Mouse (Mus musculus) frontal cortex, adult (tissue): Measurements from ENCODE around the gene Serpine1.
A peak's percentile ranks its signal among the peaks of the same experiment; 100 is the strongest.

Experiments used
- ATAC-seq: cut with Nextera tagmentation; 2 replicates; pipeline ENCODE4 v1.9.2; 2017; ENCODE audit warnings: mild to moderate bottlenecking, moderate library complexity, mixed read lengths; ENCODE audit not compliant: low TSS enrichment

The Serpine1 gene

DNA sequence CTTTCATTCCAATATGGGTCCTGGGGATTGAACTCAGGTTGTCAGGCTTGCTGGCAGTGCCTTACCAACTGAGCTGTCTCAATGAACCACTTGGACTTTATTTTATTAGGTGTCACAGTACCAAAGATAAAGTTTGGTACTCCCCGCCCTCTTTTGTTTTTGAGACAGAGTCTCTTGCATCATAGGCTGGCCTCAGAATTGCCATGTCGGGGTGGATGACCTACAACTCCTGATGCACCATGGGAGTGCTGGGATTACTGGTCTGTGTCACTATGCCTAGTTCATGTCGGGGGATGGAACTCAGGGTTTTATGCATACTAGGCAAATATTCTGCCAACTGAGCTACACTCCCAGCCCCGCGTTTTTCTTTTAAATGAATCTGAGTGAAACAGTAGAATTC lies 17.2 kb downstream of the Serpine1 start:
- no peak for ATAC-seq

DNA sequence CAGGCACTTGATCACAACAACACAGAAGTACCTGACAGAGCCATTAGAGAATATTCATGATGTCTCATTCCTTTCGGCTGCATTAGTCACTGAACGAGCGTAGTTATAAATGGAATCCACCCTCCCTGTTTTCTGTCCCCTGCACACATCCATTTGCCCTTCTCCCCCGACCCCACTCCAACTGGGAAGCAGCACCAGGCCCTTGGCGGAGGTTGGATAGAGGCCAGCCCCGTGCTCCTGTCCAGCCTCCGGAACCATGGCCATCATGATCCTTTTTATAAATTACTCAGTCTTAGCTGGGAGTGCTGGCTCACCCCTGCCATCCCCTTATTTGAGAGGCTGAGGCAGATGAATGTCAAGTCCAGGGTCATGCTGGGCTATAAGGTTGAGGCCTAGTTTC lies 17.8 kb downstream of the Serpine1 start:
- ATAC-seq, result no peak

- peak; percentile 94 for ATAC-seq
Measured at GRCm38 (mm10) chr5:137051914-137052505, 20.1 kb downstream of the Serpine1 start.

GRCm38 (mm10) chr5:137051125-137051524 lies 20.9 kb downstream of the Serpine1 start:
- ATAC-seq, result no peak

DNA sequence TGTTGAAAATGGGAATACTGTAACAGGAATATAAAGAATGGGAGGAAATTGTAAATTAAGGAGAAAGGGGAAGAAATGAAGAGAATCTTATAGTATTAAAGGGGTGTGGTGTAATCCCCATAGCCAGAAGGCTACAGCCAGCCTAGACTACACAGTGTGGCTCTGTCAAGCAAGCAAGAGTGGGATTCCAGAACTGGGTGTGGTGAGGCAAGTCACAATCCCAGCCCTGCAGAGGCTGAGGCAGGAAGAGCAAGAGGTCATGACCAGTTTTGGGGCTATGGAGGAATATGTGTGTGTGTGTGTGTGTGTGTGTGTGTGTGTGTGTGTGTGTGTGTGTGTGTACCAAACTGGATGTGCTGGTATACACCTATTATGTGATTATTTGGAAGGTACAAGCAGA lies 25.1 kb downstream of the Serpine1 start:
- ATAC-seq, result no peak

DNA sequence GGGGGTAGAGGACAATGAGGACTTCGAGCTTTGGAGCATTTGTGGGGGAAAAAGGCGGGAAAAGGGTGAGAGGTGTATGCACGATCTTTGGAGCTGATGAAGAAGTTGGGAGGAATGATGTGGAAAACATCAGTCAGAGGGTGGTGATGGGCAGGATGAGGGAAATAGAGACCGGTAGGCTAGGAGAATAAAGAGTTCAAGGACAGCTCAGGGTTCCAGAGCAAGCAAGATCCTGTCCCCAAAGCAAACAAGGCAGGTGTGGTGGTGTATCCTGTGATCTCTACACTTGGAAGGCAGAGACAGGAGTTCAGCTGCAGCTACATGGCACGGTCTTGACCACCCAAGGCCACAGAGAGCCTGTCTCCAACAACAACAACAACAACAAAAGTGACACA lies 25.7 kb downstream of the Serpine1 start:
- ATAC-seq, result no peak

DNA sequence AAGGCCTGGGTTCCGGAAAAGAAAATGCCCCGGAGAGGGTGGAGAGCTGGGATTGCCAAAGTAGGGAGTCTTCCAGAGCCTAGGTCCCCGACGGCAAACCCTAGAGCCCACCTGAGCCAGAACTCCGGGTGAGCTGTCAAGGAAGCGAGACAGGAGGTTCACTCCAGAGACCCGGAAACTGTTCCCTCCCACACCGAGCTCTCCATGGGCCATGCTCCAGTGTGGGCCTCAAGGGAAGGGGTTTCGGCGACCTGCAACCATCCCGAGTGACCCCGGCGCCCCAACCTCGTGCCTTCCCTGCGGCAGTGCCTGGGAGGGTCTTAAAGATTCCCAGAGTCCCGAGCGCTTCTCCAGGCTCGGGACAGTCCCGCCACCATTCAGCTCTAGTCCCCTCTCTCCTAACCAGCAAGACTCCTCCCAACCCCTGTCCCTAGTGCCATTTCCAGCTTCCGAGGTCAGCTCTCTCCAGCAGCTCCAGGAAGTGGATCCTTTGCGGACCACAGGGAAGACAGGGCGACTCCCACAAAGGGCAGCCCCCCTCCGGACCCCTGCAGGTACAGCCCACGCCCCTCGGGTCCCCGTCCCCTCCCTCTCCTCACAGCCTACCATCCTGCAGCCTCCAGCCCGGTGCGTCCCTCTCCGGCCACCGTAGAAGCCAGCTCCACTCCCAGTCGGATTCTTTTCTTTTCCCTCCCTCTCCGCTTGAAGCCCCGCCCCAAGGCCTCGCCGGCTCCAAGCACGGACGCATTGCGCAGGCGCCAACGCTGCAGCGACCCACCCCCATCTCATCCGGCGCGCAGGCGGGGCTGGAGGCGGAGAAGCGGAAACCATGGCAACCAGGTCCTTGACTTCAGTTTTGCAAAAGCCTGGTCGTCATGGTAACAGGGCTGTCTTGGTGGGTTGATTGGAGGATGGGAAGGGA lies 26.4 kb downstream of the Serpine1 start, which contains the start of gene Ap1s1:
TSS of gene Ap1s1 (minus strand) at position 734 of the 922 bp plus-strand sequence.
- peak; percentile 91 for ATAC-seq

DNA sequence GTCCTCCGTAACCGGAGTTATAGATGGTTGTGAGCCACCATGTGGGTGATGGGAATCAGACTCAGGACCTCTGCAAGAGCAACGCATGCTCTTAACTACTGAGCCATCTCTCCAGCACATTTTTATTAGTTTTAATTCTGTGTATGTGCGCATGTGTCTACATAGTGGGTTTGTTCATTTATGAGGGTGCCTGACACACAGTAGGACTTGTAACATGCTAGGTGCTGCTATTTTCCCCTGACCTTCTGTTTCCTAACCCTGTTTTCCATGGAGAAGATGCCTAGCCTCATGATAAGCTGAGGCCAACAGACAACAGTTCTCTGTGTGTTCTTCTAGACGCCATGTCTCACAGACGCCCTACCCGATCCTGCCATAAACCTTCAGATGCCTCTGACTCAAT lies 28.1 kb downstream of the Serpine1 start:
- ATAC-seq, result no peak

DNA sequence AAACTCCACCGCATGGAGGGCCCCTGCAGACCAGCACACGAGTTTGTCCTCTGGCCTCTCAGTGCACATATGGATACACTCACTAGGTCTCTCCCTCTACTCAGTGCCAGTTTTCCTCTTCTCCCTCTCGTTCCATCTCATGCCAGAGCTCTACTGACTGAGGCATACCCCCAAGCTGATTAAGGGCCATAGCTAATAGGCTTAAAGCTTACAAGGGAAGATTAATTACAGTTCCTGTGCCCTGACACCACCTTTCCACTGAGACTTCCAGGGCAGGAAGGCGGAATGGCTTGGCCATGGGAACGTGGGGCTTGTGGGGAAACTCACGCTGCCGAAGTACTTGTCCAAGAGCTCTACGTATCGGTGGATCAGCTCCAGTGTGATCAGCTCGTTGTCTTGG lies 30.6 kb downstream of the Serpine1 start:
- ATAC-seq, result no peak

DNA sequence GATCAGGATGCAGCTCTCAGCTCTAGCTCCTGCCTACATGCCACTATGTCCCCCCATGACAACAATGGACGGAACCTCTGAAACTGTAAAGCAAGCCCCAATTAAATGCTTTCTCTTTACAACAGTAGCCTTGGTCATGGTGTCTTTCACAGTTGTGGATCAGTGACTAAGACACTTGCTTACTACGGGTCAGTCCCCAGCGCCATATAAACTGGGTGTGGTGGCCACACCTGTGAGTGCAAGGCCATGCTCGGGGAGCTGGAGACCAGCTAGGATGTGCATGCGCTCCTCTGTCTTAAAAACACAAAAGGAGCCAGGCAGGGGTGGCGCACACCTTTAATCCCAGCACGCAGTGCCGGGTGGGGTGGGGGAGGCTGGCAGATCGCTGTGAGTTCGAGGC lies 32.6 kb downstream of the Serpine1 start:
- no peak for ATAC-seq

DNA sequence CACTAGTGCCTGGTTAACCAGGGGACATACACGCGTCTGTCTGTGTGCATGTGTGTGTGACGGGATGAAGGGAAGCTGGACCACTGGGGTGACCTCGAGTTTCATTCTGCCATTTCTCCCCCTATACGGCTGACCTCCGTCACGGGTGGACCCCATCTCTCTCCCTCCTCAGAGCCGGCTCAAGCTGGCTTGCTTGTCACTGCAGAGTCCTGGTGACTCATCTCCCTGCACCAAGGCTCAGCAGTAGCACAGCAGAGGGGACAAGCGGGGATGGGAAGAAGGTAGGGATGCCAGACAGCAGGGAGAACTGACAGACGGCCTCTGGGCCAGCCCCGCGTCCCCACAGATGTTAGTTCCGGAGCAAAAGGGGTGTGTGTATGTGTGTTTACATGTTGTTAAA lies 35.9 kb downstream of the Serpine1 start:
- peak; percentile 47; the same call in 1 of the 2 replicates for ATAC-seq

- peak; percentile 36 for ATAC-seq
Measured at GRCm38 (mm10) chr5:137032641-137033074, 39.4 kb downstream of the Serpine1 start.

GRCm38 (mm10) chr5:137032033-137032421 lies 40.0 kb downstream of the Serpine1 start:
- ATAC-seq, result peak; percentile 13; the same call in 1 of the 2 replicates

DNA sequence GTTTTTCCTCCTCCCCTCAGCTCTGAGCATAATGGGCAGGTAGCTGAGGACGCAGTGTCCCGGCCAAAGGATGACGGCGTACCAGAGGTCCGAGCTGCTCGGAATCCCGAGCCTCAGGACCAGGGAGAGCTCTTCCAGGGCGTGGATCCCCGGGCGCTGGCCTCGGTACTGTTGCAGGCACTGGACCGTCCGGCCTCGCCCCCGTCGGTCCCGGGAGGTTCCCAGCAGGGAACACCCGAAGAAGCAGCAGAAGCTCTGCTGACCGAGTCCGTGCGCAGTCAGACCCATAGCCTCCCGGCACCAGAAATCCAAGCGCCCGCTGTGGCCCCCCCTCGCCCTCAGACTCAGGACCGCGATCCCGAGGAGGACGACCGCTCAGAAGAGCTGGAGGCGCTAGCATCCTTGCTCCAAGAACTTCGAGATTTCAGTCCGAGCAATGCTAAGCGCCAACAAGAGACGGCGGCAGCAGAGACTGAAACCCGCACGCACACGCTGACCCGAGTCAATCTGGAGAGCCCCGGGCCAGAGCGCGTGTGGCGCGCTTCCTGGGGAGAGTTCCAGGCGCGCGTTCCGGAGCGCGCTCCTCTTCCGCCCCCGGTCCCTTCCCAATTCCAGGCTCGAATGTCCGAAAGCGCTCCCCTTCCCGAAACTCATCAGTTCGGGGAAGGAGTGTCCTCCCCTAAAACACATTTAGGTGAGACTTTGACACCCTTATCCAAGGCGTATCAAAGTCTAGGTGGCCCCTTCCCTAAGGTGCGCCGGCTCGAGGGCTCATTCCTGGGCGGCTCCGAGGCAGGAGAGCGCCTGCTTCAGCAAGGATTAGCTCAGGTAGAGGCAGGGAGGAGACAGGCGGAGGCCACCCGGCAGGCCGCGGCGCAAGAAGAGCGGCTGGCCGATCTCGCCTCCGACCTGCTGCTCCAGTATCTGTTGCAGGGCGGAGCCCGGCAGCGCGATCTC lies 40.7 kb downstream of the Serpine1 start:
- ATAC-seq, result no peak

- ATAC-seq, result peak; percentile 10
Measured at GRCm38 (mm10) chr5:137030416-137030810, 41.7 kb downstream of the Serpine1 start.

GRCm38 (mm10) chr5:137029643-137030415 lies 42.2 kb downstream of the Serpine1 start:
- ATAC-seq, result peak; percentile 61

GRCm38 (mm10) chr5:137029273-137029585 lies 42.8 kb downstream of the Serpine1 start:
- ATAC-seq, result no peak

DNA sequence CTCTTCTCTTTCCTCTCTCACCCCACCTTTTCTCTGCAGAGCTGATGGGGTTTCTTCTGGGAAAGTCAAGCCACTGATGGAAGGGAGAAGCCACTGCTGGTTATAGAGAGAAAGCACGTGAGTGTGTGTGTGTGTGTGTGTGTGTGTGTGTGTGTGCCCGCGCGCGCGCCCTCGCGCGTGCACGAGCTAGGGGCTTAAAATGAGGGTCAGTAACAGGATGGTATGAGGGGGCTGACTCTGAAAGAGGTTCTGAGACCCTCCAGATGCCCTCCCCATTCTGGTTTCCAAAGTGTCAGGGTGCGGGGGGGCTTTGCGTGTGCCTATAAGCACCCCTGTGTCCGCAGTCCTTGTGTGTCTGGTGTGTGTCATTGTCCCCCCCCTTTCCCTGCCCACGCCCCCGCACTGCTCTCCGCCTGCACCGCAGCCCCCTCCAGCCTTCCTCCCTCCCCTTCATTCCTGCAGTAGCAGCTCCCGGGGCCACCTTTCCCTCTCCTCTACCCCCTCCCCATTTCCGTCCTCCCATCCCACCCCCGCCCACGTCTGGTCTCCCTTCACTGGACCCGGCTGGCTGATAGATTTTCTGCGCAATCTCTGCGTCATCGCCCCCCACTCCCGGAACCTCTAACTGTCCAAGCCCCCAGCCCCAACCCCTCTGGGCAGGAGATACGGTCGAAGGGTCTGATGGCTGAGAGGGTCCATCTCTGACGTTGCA lies 43.4 kb downstream of the Serpine1 start:
- no peak for ATAC-seq

DNA sequence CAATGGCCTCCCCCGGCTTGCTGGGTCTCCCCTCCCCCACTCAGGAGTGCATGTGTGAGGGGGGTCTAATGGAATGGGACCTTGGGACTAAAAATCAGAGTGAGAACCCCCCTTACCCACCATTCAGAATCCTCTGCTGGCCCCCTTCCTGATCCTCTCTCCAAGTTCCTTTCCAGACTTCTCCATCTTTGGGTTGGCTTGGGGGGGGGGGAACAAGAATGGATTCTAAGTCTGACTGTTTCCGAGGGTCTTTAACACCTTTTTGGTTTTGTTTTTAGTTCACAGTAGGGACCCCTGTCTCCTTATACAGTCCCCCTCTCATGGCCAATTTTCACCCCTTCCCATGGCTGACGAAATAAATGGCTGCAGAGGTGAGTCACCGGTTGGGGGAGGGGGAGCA lies 46.0 kb downstream of the Serpine1 start, which contains the start of gene Vgf:
TSS of gene Vgf (plus strand) at position 301 of the 400 bp plus-strand sequence.
- ATAC-seq, result no peak

GRCm38 (mm10) chr5:137025132-137025531 lies 46.9 kb downstream of the Serpine1 start:
- peak; percentile 45 for ATAC-seq

GRCm38 (mm10) chr5:137024318-137024717 lies 47.8 kb downstream of the Serpine1 start:
- no peak for ATAC-seq
